Mouse (Mus musculus): ENCODE measurements around the gene Tmem106a.
"Not testable (repeated sequence)": the region's sequence is repeated elsewhere in the genome, so short reads cannot be mapped to it uniquely, and the experiment has no call there.

Gene Tmem106a

DNA sequence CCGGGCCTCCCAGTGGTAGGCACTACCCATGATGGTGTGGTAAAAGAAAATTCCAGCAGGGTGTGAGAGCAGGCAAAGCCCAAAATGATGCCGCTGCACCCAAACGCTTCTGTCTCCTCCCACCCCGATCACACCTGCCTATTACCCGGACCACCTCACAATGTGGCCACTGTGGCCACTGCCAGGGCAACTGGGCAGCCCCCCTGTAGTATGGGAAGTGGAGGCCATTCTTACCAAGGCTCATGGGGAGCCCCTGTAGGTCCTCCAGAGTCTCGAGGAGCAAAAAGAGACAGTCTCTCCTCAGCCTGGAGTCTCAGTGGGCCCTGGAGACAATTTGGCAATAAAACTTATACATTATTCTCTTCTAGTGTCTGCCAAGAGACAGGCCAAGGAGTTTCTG lies 17.1 kb downstream of the Tmem106a start, which contains the start of gene Gm11634:
Gm11634 (minus strand) TSS at position 101 of the 400 bp plus-strand sequence.
- DNase-seq (ENCODE audit: low spot score in 2 of 2): no peak

DNA sequence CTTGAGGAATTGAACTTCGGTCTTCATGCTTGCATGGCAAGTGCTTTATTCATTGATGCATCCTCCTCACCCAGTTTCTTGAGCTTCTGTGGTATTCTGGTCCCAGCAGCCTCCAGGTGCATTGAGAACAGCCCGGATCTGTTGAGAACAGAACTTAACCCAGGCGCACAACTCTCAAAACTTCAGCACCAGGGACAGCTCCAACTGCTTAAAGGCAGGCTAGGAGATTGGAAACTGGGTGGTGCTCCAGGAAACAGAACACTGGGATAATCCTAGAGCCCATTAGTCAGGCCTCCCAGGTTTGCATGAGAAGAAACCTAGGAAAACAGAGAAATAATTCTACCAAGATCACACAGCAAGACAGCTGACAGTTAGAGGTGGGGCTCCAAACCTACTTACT lies 20.4 kb downstream of the Tmem106a start:
- DNase-seq (ENCODE audit: low spot score in 2 of 2): peak; percentile 14 to 40

DNA sequence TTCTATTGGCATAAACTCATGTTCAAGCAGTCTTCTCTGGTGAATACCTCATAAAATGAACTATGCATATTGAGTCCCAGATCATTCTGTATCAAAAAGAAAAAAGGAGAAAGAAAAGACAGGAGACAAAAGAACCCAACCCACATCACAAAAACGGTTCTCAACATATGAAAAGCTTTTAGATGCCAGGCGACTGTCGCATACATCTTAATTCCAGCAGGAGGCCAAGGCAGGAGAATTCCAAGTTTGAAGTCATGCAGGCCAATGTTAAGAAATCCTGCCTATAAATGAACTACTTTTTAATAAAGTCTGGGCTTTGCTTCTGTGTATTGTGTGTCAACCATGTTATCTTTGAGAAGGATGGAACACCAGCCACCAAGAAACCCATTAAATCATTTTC lies 22.1 kb downstream of the Tmem106a start:
- no peak for DNase-seq (ENCODE audit: low spot score in 2 of 2)

DNA sequence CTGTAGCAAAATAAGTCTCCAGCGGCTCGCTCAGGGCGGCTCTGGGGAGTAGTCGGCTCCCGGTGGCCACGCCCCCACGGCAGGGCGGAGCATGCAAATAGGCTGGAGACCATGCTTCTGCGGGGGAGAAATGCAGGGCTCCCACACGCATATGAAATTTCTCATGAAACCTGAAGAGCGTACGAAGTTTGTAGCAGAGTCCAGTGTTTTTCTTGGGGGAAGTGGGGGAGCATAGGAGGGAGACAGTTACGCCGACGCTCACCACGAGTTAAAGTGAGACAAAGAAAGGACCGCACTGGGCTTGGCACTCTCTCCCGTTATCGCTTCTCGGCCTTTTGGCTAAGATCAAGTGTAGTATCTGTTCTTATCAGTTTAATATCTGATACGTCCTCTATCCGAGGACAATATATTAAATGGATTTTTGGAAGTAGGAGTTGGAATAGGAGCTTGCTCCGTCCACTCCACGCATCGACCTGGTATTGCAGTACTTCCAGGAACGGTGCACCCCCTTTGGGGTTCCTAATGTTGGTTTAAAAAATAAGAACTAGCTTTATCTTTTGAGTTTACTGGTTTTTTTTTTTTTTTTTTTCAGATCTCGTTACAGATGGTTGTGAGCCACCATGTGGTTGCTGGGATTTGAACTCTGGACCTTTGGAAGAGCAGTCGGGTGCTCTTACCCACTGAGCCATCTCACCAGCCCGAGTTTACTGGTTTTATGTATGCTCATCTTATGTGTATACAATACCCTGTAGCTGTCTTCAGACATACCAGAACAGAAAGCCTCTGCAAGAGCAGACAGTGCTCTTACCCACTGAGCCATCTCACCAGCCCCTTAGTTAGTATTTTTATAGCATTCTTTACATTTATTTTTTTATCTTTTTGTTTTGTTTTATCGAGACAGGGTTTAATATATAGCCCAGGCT lies 22.8 kb downstream of the Tmem106a start:
- DNase-seq (ENCODE audit: low spot score in 2 of 2): peak; percentile 58 to 77

DNA sequence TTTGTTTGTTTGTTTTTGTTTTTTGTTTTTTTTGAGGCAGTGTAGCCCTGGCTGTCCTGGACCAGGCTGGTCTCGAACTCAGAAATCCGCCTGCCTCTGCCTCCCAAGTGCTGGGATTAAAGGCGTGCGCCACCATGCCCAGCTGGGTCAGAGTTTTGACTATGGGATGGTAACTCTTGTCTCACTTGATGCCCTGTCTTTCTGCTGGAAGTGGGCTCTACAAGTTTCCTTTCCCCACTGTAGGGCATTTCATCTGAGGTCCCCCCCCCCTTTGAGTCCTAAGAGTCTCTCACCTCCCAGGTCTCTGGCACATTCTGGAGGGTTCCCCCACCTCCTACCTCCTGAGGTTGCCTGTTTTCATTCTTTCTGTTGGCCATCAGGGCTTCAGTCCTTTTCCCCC lies 25.1 kb downstream of the Tmem106a start:
- not testable (repeated sequence) for DNase-seq (ENCODE audit: low spot score in 2 of 2)

DNA sequence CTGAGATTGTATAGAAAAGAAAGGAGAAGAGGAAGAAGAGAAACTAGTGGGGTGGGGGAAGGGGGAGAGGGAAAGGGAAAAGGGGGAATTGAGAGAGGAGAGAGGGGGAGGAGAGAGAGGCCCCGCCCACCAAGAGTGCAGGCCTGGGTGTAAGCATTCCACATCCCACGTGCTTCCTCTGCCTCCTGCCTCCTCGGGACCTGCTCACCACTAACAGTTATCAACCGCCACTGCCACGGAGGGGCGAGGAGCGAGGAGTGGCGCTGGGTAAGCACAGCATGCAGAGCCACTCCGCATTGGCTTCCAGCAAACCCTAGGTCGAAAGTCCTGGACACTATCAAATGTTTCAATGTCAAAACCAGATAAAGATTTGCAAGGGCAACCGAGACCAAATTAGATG lies 28.4 kb downstream of the Tmem106a start:
- no peak for DNase-seq (ENCODE audit: low spot score in 2 of 2)

DNA sequence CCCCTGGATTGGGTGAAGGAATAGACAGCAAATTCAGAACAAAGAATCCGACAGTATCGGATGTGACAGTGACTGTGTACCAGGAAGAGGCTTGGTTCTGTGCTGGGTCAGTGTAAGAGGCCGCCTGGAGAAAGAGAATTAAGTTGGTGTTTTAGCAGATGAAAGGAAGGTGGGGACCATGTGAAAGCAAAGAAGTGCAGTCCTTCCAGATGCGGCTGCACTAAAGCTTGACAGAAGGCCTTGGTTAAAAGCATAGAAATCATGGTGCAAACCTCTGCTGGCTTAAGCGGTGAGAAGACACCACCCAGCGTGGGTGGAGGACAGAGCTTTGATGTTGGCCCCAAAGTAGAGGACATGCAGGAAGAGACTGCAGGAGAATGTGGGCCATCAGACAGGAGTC lies 31.6 kb downstream of the Tmem106a start:
- no peak for DNase-seq (ENCODE audit: low spot score in 2 of 2)

DNA sequence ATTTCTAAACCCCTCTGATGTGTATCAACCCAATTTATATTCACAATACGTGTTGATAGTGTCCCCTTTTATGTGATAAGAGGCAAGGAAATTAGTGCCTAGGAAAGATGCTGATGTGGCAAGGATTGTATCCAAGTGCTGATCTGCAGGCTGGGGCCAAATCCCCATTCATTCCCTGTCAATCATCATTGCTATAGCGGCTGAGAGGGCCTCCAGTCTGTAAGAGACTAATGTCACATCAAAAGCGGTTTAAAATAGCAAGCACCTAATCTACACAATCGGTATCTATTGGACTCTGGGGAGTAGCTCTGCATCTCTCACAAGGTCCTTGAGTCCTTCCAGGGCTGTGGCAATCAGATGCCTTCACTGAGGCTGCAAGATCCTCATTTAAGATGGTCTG lies 32.1 kb downstream of the Tmem106a start:
- no peak for DNase-seq (ENCODE audit: low spot score in 2 of 2)

DNA sequence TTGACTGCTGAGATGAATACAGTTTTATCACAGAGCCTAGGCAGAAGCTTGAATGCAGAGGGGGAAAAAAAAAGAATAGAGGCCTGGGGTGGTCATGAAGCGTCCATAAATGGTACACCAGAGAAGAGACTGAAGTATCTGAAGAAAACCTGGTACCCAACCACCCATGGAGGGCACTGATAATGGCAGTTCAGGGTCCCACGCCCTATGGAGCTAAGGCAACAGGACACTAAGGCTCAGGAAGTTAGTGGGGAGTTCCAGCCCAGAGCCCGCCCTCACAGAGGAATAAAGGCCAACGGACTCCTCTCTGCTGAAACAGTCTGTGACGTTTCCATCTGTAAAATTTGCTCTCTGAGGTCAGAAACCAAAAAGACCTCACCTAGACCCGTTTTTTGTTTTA lies 33.3 kb downstream of the Tmem106a start:
- no peak for DNase-seq (ENCODE audit: low spot score in 2 of 2)

DNA sequence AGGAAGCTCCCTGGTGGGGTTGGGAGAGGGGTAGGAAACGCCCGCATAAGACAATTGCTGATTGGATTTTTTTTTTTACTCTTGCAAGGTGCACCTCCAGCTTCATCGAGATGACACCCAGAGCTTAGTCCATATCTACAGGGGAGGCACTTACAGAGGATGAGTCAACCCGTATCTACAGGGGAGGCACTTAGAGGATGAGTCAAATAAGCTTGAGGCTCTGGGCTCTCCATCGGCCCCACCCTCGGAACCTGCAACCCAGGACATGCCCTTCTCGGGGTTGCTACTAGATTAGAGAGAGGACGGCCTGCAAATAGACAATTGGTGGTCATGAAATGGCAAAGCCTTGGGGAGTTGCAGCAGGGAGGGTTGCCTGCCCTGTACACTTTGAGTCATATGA lies 34.1 kb downstream of the Tmem106a start:
- DNase-seq (ENCODE audit: low spot score in 2 of 2): no peak

DNA sequence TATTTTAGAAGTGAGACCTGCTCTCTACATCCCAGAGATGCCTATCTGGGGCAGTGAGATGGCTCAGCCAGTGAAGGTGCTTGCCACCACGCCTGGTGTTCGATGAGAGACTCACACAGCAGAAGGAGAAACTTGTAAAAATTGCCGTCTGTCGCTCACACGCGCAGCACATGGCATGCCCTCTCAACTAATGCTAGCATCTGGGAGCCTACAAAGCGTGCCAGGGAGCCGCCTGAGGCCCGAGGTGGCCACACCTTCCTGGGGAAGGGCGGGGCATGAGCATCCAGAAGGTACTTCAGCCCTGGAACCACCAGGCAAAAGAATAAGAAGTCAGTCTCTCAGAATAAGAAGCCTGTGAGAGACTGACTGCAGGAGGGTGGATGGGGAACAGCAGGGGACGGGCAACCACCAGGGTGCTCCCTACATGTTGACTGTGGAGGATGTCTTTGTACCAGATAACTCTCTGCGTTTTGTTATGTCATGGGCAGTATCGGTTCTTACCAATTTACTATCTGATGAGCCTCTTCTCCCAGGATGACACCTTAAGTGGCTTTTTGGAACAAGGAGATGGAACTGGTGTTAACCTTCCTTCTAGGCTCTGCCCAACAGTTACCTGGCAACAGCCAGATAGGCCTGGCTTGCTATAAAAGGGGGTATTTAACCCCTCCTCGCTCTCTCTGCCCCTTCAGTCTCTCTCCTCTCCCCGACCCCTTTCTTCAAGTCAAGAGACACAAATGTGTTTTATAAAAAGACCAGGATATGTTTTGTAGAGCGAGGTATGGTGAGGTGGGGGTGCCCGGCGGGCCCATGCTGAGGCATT lies 35.1 kb downstream of the Tmem106a start:
- DNase-seq (ENCODE audit: low spot score in 2 of 2): no peak

DNA sequence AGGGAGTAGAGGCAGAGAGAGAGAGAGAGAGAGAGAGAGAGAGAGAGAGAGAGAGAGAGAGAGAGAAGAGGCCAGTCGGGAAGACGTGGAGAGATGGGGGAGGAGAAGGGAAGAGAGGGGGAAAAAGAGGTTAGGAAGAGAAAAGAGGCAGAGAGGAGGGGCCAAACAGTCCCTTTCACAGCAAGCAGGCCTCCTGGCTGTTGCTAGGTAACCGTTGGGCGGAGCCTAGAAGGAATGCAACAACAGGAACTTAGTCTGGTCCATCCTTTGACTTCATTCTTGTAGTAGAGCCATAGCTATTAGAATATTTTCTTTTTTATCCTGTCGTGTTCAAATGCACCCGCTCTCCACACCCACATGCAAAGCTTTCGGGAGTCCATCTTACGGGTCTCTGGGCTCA lies 35.8 kb downstream of the Tmem106a start:
- DNase-seq (ENCODE audit: low spot score in 2 of 2): peak in 1 of 2 experiments; percentile 19

DNA sequence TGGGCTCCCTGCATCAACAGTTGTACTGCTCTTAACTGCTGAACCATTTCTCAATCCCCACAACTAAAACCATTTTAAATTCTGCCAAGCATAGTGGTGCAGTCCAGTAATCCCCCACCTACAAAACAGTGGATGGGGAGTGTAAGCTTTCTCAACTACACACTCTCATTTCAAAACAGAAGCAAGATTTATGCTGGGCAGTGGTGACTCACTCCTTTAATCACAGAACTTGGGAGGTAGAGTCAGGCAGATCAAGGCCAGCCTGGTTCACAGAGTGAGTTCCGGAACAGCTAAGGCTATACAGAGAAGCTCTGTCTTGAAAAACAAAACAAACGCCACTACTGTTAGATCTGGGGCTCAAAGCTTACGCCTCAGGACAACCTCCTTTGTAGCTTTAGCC lies 36.6 kb downstream of the Tmem106a start:
- no peak for DNase-seq (ENCODE audit: low spot score in 2 of 2)

DNA sequence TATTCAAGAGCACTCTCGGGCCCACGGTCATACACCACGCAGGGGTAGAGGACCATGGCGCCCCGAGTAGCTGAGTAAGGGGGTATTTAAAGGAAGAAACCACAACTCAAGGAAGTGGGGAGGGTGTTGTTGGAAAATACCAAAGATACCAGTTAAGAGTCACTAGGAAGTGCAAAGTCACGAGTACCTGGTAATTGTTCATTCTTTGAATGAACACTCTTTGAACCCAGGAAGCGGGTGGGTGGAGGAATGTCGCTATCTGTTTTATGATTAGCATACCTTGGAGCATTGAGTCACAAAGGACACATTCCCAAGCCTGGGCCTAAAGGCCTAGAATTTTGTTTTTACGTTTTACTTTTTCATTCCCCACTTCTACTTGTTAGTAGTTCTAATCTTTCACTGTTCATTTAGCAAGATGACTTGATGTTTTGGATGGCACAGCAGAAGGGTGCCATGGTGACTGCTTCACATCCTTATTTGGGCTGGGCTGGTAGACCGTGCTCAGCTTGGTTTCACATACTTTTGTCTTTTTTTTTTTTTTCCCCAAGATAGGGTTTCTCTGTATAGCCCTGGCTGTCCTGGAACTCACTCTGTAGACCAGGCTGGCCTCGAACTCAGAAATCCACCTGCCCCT lies 38.1 kb downstream of the Tmem106a start:
- DNase-seq (ENCODE audit: low spot score in 2 of 2): not testable (repeated sequence)

DNA sequence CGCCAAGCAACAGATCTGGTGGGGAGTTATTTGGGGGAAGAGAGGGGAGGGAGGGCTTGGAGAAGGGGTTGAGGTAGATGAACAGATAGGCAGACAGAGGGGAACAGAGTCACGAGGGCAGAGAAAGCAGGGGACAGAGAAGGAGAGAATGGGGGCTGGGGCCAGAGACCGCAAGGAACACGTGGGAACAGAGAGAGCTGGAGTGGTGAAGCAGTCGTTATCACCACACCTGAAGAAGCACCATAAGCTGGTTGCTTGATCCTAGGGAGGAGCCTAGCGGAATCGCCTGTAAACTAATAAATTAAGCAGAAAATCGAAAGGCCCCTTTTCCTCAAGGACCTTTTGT lies 44.6 kb downstream of the Tmem106a start:
- no peak for DNase-seq (ENCODE audit: low spot score in 2 of 2)

DNA sequence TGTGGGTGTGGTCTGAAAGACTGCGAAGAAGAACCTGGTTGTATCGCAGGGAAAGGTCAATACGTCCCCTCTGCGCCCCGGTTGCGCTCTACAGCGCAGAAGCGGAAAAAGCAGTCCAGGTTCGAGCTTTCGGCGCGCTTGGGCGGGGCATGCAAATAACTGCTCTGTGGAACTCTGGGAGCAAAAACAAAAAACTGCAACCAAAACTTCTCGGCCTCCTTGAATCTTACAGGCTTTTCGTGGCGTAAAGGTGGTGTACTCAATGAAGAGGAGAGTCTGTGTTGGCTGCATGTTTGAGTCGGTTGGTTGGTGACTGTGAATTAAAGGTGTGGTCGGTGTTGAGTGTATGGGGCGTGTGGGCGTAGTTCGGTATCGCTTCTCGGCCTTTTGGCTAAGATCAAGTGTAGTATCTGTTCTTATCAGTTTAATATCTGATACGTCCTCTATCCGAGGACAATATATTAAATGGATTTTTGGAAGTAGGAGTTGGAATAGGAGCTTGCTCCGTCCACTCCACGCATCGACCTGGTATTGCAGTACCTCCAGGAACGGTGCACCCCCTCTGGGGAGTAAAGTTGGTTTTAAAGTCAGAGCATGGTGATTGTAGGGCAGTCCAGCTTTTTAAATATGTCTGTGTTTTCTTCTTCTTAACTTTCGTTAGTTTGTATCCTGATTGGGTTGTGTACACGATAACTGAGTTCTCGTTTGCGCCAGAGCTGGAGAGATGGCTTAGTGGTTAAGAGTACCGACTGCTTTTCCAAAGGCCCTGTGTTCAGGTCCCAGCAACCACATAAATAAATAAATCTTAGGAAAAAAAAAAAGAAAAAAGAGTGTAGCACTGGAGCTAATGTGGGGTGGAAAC lies 45.2 kb downstream of the Tmem106a start, which contains the start of gene Rdm1:
Rdm1 (plus strand) TSS at position 201 of the 862 bp plus-strand sequence.
- peak; percentile 77 to 80 for DNase-seq (ENCODE audit: low spot score in 2 of 2)

DNA sequence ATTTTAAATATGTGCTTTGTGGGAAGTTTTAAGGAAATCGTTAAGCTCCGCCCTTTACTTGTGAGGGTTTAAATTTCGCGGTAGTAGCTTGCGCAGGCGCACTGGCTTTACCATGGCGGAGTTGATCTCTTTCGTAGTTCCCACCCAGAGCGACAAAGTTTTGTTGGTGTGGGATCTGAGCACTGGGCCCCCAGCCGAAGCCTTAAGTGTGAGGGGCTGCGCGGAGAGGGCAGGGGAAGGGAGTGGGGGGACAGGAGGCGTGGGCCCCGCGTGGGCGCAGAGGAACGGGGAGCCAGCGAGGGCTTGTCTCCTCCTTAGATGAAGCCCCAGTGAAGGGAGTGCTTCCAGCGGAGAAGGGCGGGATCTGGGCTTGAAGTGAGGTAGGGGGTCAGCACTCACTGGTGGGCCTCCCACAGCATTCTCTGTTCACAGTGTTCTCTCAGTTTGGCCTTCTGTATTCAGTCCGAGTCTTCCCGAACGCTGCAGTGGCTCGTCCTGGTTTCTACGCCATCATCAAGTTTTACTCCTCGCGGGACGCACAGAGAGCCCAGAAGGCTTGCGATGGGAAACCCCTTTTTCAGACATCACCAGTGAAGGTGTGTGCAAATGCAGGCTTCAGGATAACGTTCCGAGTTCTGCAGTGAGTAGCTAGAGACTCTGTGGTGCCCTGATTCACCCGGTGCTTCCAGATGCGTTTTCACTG lies 46.0 kb downstream of the Tmem106a start:
- peak; percentile 83 to 85 for DNase-seq (ENCODE audit: low spot score in 2 of 2)

DNA sequence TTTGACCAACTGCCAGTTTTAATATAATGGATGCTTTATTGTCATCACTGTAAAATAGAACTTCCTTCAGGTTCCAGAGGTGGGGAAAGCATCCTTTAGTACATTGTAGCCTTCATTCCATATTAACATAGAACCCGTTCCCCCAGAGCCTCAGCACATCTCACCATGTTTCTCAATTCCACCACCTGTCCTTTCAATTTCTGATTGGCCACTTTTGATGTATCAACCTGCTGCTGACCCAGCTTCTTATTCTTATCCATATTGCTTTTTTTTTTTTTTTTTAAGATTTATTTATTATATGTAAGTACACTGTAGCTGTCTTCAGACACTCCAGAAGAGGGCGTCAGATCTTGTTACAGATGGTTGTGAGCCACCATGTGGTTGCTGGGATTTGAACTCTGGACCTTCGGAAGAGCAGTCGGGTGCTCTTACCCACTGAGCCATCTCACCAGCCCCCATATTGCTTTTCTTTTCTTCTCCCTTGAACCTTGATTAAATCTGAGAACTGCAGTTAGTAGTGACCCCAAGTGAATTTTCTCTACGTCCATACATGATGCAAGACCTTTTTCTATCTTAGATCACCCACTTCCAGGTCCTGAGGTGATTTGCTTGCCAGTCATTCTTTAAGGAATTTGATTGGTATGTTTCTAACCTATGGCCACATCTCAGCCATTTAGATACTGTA lies 46.8 kb downstream of the Tmem106a start:
- DNase-seq (ENCODE audit: low spot score in 2 of 2): not testable (repeated sequence)

DNA sequence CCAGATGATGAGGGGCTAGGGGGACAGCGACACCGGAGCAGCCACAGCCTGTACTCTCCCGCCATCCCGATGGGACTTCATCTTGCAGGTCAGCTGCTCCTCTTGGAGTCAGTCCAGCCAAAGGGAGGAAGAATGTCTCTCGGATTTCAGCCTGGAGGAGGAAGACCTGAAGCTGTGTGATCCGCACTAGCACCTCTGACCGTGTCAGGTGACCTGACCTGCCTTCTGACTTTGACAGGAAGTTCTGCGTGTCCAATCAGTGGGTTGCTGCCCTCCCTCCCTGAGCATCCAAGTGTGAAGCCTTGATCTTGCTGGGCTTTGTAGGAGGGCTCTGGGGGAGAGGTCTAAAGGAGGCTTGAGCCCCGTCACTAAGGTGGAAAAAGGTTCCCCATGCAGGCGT lies 53.6 kb downstream of the Tmem106a start:
- DNase-seq (ENCODE audit: low spot score in 2 of 2): no peak

DNA sequence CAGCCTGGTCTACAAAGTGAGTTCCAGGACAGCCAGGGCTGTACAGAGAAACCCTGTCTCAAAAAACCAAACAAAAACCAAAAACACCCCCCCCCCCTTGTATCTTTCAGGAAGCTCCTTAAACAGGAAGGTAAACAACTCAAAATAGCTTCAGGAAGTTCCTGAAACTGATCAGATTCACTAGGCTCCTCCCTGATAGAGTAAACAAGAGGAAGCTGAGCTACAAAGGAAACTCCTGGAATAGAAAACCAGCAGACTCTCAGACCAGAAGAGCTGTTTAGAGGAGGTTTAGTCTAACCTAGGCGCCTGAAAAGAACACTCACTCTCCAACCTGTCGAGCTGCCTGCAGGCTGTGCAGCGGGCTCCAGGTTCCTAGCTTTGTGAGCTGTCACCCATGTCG lies 57.7 kb downstream of the Tmem106a start:
- DNase-seq (ENCODE audit: low spot score in 2 of 2): no peak
